Mouse (Mus musculus): Measurements from ENCODE around the gene Lifr.

DNA sequence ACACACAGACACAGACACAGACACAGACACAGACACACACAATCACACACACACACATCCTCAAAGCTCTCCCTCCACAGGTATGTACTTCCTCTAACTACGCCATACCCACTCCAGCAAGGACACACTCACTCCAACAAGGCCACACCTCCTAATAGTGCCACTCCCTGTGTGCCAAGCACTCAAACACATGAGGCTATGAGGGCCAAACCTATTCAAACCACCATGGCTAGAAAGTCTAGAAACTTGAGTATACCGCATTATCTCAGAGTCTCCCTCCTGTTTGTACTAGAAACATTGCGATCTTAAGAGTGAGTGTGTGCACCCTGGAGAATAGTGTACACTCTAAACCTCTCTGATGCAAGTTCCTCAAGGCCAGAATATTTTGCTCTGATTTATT lies 125.4 kb downstream of the Lifr start:
- TF ChIP-seq POLR2A (IDR thresholded peaks at IDR 0.05; ENCODE audit: low read depth, low read length) (no peak), CTCF (IDR thresholded peaks at IDR 0.05; ENCODE audit: extremely low read depth, insufficient read length, insufficient replicate concordance, low read depth, low read length) (no peak)
